In genomic region chr8:83451056-83451455, GRCm38 (mm10) we compare ENCODE assay signal across 10 mouse cellular contexts. TPM values are rescaled to one million over a fixed set of nuclear protein-coding genes. Genes with fewer than 3 reads are reported as not detected.
DNase-seq lines count a peak whose midpoint lies in the region; ATAC-seq lines count a peak whose summit lies in the region.
"Had no signal": no experiment of that assay in that cellular context is flagged by ENCODE, and none has a peak within 500 bp of the region (broad histone marks: within the 10 kb centered on the region; RNA-seq: fewer than 3 reads in every experiment).

No protein-coding gene starts in this region.

- no peaks in the 10 kb centered on the region for H3K36me3 ChIP-seq in limb, embryonic 11.5 days (ENCODE audit: control insufficient read depth, insufficient read depth, low read length)
- no peaks in the 10 kb centered on the region for H3K36me3 ChIP-seq in limb, embryonic 10.5 days
- no peaks in the 10 kb centered on the region for H3K36me3 ChIP-seq in neural tube, embryonic 15.5 days
- H3K36me3 ChIP-seq: embryonic facial prominence, embryonic 15.5 days; liver, embryonic 15.5 days had no signal

- no peaks in the 10 kb centered on the region for H3K27me3 ChIP-seq in limb, embryonic 11.5 days (ENCODE audit: control insufficient read depth, insufficient read depth, low read length)
- H3K27me3 ChIP-seq in limb, embryonic 10.5 days (ENCODE audit: low read depth, poor library complexity, severe bottlenecking) = no peaks in the 10 kb centered on the region
- H3K27me3 ChIP-seq in neural tube, embryonic 15.5 days (replicated peaks) = no peaks in the 10 kb centered on the region
- H3K27me3 ChIP-seq: embryonic facial prominence, embryonic 15.5 days; liver, embryonic 15.5 days had no signal

- H3K4me3 ChIP-seq in limb, embryonic 11.5 days (ENCODE audit: low read depth, low read length) = no peak overlapping the region
- no peak overlapping the region for H3K4me3 ChIP-seq in limb, embryonic 10.5 days
- H3K4me3 ChIP-seq in neural tube, embryonic 15.5 days (replicated peaks) = no peak overlapping the region
- H3K4me3 ChIP-seq: embryonic facial prominence, embryonic 15.5 days; liver, embryonic 15.5 days had no signal

- 0 out of 2 replicates have a peak, but pooled peaks have one; percentile 51 for ATAC-seq in limb, embryonic 11.5 days (ENCODE audit: insufficient number of reproducible peaks, low FRiP score, low TSS enrichment, low read depth)
- peak; percentile 86 for ATAC-seq in monocyte, adult 5-6 weeks (replicated peaks; ENCODE audit: insufficient number of reproducible peaks, low FRiP score, low TSS enrichment, poor library complexity, severe bottlenecking)
- ATAC-seq in neural tube, embryonic 15.5 days (ENCODE audit: low FRiP score) = no peak

- intact Hi-C loops in heart, postnatal 14 days (cut with DNase I) = loop anchor here (2.0 to 5.0 kb wide), 2 partner anchors 190 to 349 kb away; no protein-coding TSS in a partner anchor

- no peak overlapping the region for H3K27ac ChIP-seq in limb, embryonic 11.5 days (replicated peaks; ENCODE audit: low read depth, low read length)
- H3K27ac ChIP-seq in limb, embryonic 10.5 days = no peak overlapping the region
- H3K27ac ChIP-seq in neural tube, embryonic 15.5 days (replicated peaks) = no peak overlapping the region
- H3K27ac ChIP-seq: embryonic facial prominence, embryonic 15.5 days; liver, embryonic 15.5 days had no signal

- 32% methylated on average over 3 of the region's 3 CpGs for WGBS in limb, embryonic 11.5 days
- WGBS in limb, embryonic 10.5 days = 29% methylated on average over 3 of the region's 3 CpGs
- 26% methylated on average over 3 of the region's 3 CpGs for WGBS in neural tube, embryonic 15.5 days

- no peak overlapping the region for H3K9ac ChIP-seq in limb, embryonic 11.5 days (ENCODE audit: low read length)
- no peak overlapping the region for H3K9ac ChIP-seq in neural tube, embryonic 15.5 days (replicated peaks)
- H3K9ac ChIP-seq: embryonic facial prominence, embryonic 15.5 days; liver, embryonic 15.5 days had no signal

- no peaks in the 10 kb centered on the region for H3K9me3 ChIP-seq in limb, embryonic 11.5 days (ENCODE audit: control insufficient read depth, low read length)
- H3K9me3 ChIP-seq in limb, embryonic 10.5 days (replicated peaks) = no peaks in the 10 kb centered on the region
- H3K9me3 ChIP-seq in neural tube, embryonic 15.5 days (replicated peaks) = no peaks in the 10 kb centered on the region
- H3K9me3 ChIP-seq: embryonic facial prominence, embryonic 15.5 days; liver, embryonic 15.5 days had no signal

- H3K4me1 ChIP-seq in limb, embryonic 11.5 days (ENCODE audit: control insufficient read depth, insufficient read depth, low read length) = no peaks in the 10 kb centered on the region
- no peaks in the 10 kb centered on the region for H3K4me1 ChIP-seq in limb, embryonic 10.5 days
- H3K4me1 ChIP-seq in neural tube, embryonic 15.5 days = no peaks in the 10 kb centered on the region
- H3K4me1 ChIP-seq: embryonic facial prominence, embryonic 15.5 days had no signal

- no peak for DNase-seq in limb, embryonic 11.5 days (ENCODE audit: low spot score)
- no peak for DNase-seq in limb, embryonic 10.5 days (ENCODE audit: low spot score)
- DNase-seq in Muller cell, postnatal 12 days (ENCODE audit: inconsistent ontology term) = peak; percentile 19
- DNase-seq in embryo, embryonic 9.5 days (ENCODE audit: extremely low spot score) = peak; percentile 23
- no peak for DNase-seq in heart, postnatal 14 days
- no peak for DNase-seq in kidney, postnatal 10 days

- H3K4me2 ChIP-seq in limb, embryonic 11.5 days (ENCODE audit: low read depth, severe bottlenecking) = no peak overlapping the region
- no peak overlapping the region for H3K4me2 ChIP-seq in neural tube, embryonic 15.5 days
- H3K4me2 ChIP-seq: embryonic facial prominence, embryonic 15.5 days; liver, embryonic 15.5 days had no signal

RNA-seq across cellular contexts. Expression of gene Scoc, which starts 7.1 kb away (rescaled TPM):
- polyA plus RNA-seq in limb, embryonic 11.5 days (2014; fragmentation: Nextera tagmentation; extraction: Ambion mirVana) = 117 and 124 TPM in 2 replicates
- polyA plus RNA-seq in limb, embryonic 10.5 days (2016; fragmentation: Nextera tagmentation; extraction: Ambion mirVana) = 97.0 and 97.6 TPM in 2 replicates
- 9.6 to 22.6 TPM (median 21.2 TPM) in 3 replicates for total RNA-seq in monocyte, adult 5-6 weeks (2017)
- total RNA-seq in heart, postnatal 14 days (2021) = 10 to 100 TPM; 39.6 to 44.3 TPM
- 272 and 290 TPM in 2 replicates for polyA plus RNA-seq in neural tube, embryonic 15.5 days (2015; fragmentation: Nextera tagmentation; extraction: Ambion mirVana)

Comparison
In these comparisons a context has a peak if more than half of its experiments do, and no peak if none do; other contexts are left out.
1. DNase-seq: peak in Muller cell, postnatal 12 days (single experiment) and embryo, embryonic 9.5 days (single experiment); none in limb, embryonic 11.5 days (single experiment), limb, embryonic 10.5 days (single experiment), heart, postnatal 14 days (0 of 2) and kidney, postnatal 10 days (single experiment).